Mouse (Mus musculus): ENCODE results near the gene Hgd.

The Hgd gene

GRCm38 (mm10) chr16:37580651-37581050 is 698 bp downstream of the Hgd start:
- DNase-seq (ENCODE audit: low spot score) = no peak

- no peak for DNase-seq (ENCODE audit: low spot score)
Measured at GRCm38 (mm10) chr16:37581901-37582300, 1.9 kb downstream of the Hgd start.

- no peak for DNase-seq (ENCODE audit: low spot score)
Measured at GRCm38 (mm10) chr16:37583306-37583705, 3.4 kb downstream of the Hgd start.

- DNase-seq (ENCODE audit: low spot score) = no peak
Measured at GRCm38 (mm10) chr16:37583801-37584200, 3.8 kb downstream of the Hgd start.

GRCm38 (mm10) chr16:37584218-37585035 is 4.5 kb downstream of the Hgd start:
- peak; percentile 86 for DNase-seq (ENCODE audit: low spot score)

GRCm38 (mm10) chr16:37585129-37585563 is 5.2 kb downstream of the Hgd start:
- DNase-seq (ENCODE audit: low spot score) = no peak

GRCm38 (mm10) chr16:37590921-37591320 is 11.0 kb downstream of the Hgd start:
- no peak for DNase-seq (ENCODE audit: low spot score)

- no peak for DNase-seq (ENCODE audit: low spot score)
Measured at GRCm38 (mm10) chr16:37591551-37591950, 11.6 kb downstream of the Hgd start.

GRCm38 (mm10) chr16:37597412-37597811 is 17.5 kb downstream of the Hgd start:
- no peak for DNase-seq (ENCODE audit: low spot score)

GRCm38 (mm10) chr16:37598463-37598862 is 18.5 kb downstream of the Hgd start:
- DNase-seq (ENCODE audit: low spot score) = no peak

- no peak for DNase-seq (ENCODE audit: low spot score)
Measured at GRCm38 (mm10) chr16:37599326-37599725, 19.4 kb downstream of the Hgd start.

- no peak for DNase-seq (ENCODE audit: low spot score)
Measured at GRCm38 (mm10) chr16:37603431-37603830, 23.5 kb downstream of the Hgd start.

- DNase-seq (ENCODE audit: low spot score) = no peak
Measured at GRCm38 (mm10) chr16:37604243-37604642, 24.3 kb downstream of the Hgd start.

GRCm38 (mm10) chr16:37610333-37610732 is 30.4 kb downstream of the Hgd start:
- DNase-seq (ENCODE audit: low spot score) = no peak

- DNase-seq (ENCODE audit: low spot score) = no peak
Measured at GRCm38 (mm10) chr16:37611072-37611471, 31.1 kb downstream of the Hgd start.

- no peak for DNase-seq (ENCODE audit: low spot score)
Measured at GRCm38 (mm10) chr16:37612013-37612412, 32.1 kb downstream of the Hgd start.

GRCm38 (mm10) chr16:37614540-37614939 is 34.6 kb downstream of the Hgd start:
- no peak for DNase-seq (ENCODE audit: low spot score)

- DNase-seq (ENCODE audit: low spot score) = no peak
Measured at GRCm38 (mm10) chr16:37615429-37615828, 35.5 kb downstream of the Hgd start.

GRCm38 (mm10) chr16:37616104-37616503 is 36.2 kb downstream of the Hgd start:
- no peak for DNase-seq (ENCODE audit: low spot score)

GRCm38 (mm10) chr16:37617695-37618094 is 37.7 kb downstream of the Hgd start:
- peak; percentile 25 for DNase-seq (ENCODE audit: low spot score)

- no peak for DNase-seq (ENCODE audit: low spot score)
Measured at GRCm38 (mm10) chr16:37622403-37622802, 42.5 kb downstream of the Hgd start.

- no peak for DNase-seq (ENCODE audit: low spot score)
Measured at GRCm38 (mm10) chr16:37622919-37623318, 43.0 kb downstream of the Hgd start.

GRCm38 (mm10) chr16:37626388-37626949 is 46.5 kb downstream of the Hgd start:
- no peak for DNase-seq (ENCODE audit: low spot score)

- no peak for DNase-seq (ENCODE audit: low spot score)
Measured at GRCm38 (mm10) chr16:37628336-37628735, 48.4 kb downstream of the Hgd start.
